Mouse (Mus musculus): ENCODE measurements around the gene Nsun2. TPM values are rescaled to one million over a fixed set of nuclear protein-coding genes. Genes with fewer than 3 reads are reported as not detected.

Gene Nsun2
- total RNA-seq, 1 experiment from 2014 or later: 206 TPM

Other genes with a start within 250 kb of the Nsun2 start
- 11.7 and 11.8 TPM in 2 replicates for gene Tent4a, start 871 bp downstream of the Nsun2 start, total RNA-seq (2017)
- 2.8 and 5.6 TPM in 2 replicates for gene Srd5a1, start 77.7 kb downstream of the Nsun2 start, total RNA-seq (2017)
- not detected in 2 replicates for gene Ube2ql1, start 206.1 kb downstream of the Nsun2 start, total RNA-seq (2017)

All from hematopoietic stem cell, adult 5-6 weeks (primary cell).